Mouse (Mus musculus) spleen, adult 12 weeks (tissue): ENCODE measurements around the gene Usp34.
A peak's percentile ranks its signal among the peaks of the same experiment; 100 is the strongest.
"Not testable (repeated sequence)": the region's sequence is repeated elsewhere in the genome, so short reads cannot be mapped to it uniquely, and the experiment has no call there.

Source experiments
- DNase-seq: peaks from one replicate; pipeline ENCODE4 v3.0.0; 2022; ENCODE audit warnings: low spot score

Gene Usp34

GRCm38 (mm10) chr11:23359687-23360235, 53.1 kb downstream of the Usp34 start:
- DNase-seq, result not testable (repeated sequence)

GRCm38 (mm10) chr11:23362305-23362704, 55.6 kb downstream of the Usp34 start:
- no peak for DNase-seq

- DNase-seq, result no peak
Measured at GRCm38 (mm10) chr11:23364348-23364747, 57.7 kb downstream of the Usp34 start.

GRCm38 (mm10) chr11:23372032-23372431, 65.3 kb downstream of the Usp34 start:
- DNase-seq, result no peak

- DNase-seq, result no peak
Measured at GRCm38 (mm10) chr11:23372490-23372889, 65.8 kb downstream of the Usp34 start.

- DNase-seq, result no peak
Measured at GRCm38 (mm10) chr11:23380055-23380454, 73.4 kb downstream of the Usp34 start.

- no peak for DNase-seq
Measured at GRCm38 (mm10) chr11:23380595-23380994, 73.9 kb downstream of the Usp34 start.

- no peak for DNase-seq
Measured at GRCm38 (mm10) chr11:23382787-23383186, 76.1 kb downstream of the Usp34 start.

- DNase-seq, result no peak
Measured at GRCm38 (mm10) chr11:23389649-23390048, 83.0 kb downstream of the Usp34 start.

GRCm38 (mm10) chr11:23392567-23392966, 85.9 kb downstream of the Usp34 start:
- no peak for DNase-seq

- no peak for DNase-seq
Measured at GRCm38 (mm10) chr11:23396608-23397007, 89.9 kb downstream of the Usp34 start.

- DNase-seq, result no peak
Measured at GRCm38 (mm10) chr11:23400978-23401776, 94.5 kb downstream of the Usp34 start.

- DNase-seq, result no peak
Measured at GRCm38 (mm10) chr11:23428301-23428700, 121.6 kb downstream of the Usp34 start.

- no peak for DNase-seq
Measured at GRCm38 (mm10) chr11:23430013-23430412, 123.3 kb downstream of the Usp34 start.

- DNase-seq, result no peak
Measured at GRCm38 (mm10) chr11:23436076-23436475, 129.4 kb downstream of the Usp34 start.

GRCm38 (mm10) chr11:23465862-23466261, 159.2 kb downstream of the Usp34 start:
- not testable (repeated sequence) for DNase-seq

- no peak for DNase-seq
Measured at GRCm38 (mm10) chr11:23489955-23490354, 183.3 kb downstream of the Usp34 start.

- DNase-seq, result no peak
Measured at GRCm38 (mm10) chr11:23492048-23492790, 185.5 kb downstream of the Usp34 start.

GRCm38 (mm10) chr11:23495231-23495630, 188.5 kb downstream of the Usp34 start:
- DNase-seq, result no peak

GRCm38 (mm10) chr11:23496661-23497060, 190.0 kb downstream of the Usp34 start:
- DNase-seq, result no peak

GRCm38 (mm10) chr11:23497335-23497717, 190.6 kb downstream of the Usp34 start:
- no peak for DNase-seq

- peak; percentile 92 for DNase-seq
Measured at GRCm38 (mm10) chr11:23497718-23498509, 191.2 kb downstream of the Usp34 start, which contains the start of gene Ahsa2. Ahsa2 (minus strand) TSS chr11:23498030.
